Mouse (Mus musculus) lung, embryonic 16.5 days (tissue): ENCODE results near the gene Chst4. TPM values are rescaled to one million over a fixed set of nuclear protein-coding genes. Genes with fewer than 3 reads are reported as not detected.

Source experiments
- ATAC-seq: fragments of 200-750 bp; cut with Nextera tagmentation; 2 replicates; pipeline ENCODE4 v1.8.0; 2017; ENCODE audit warnings: low read depth, mild to moderate bottlenecking, moderate library complexity
- H3K27ac ChIP-seq: fragments of 300-500 bp; sonication (generic); 2 replicates; pipeline ENCODE4 v1.5.1; 2014; ENCODE audit warnings: mild to moderate bottlenecking, control low read depth, low read length
- H3K27me3 ChIP-seq: fragments of 300-500 bp; sonication (generic); 2 replicates; pipeline ENCODE4 v1.6.1; 2014; ENCODE audit warnings: low read depth, low read length, mixed read lengths; ENCODE audit not compliant: control insufficient read depth, insufficient read depth
- H3K36me3 ChIP-seq: fragments of 300-500 bp; sonication (generic); 2 replicates; pipeline ENCODE4 v1.6.1; 2014; ENCODE audit warnings: low read length; ENCODE audit not compliant: control insufficient read depth, insufficient read depth
- H3K4me1 ChIP-seq: fragments of 300-500 bp; sonication (generic); replicated peaks from 2 replicates; pipeline ENCODE4 v1.6.1; 2014; ENCODE audit warnings: low read length, mixed read lengths; ENCODE audit not compliant: control insufficient read depth, insufficient read depth
- H3K4me2 ChIP-seq: fragments of 300-500 bp; sonication (generic); 2 replicates; pipeline ENCODE4 v1.6.1; 2014; ENCODE audit warnings: low read depth, low read length, control low read depth
- H3K4me3 ChIP-seq: fragments of 300-500 bp; sonication (generic); 2 replicates; pipeline ENCODE4 v1.5.1; 2014; ENCODE audit warnings: mild to moderate bottlenecking, low read length, control low read depth
- H3K9ac ChIP-seq: fragments of 300-500 bp; sonication (generic); 2 replicates; pipeline ENCODE4 v1.6.1; 2014; ENCODE audit warnings: low read length, control low read depth
- H3K9me3 ChIP-seq: fragments of 300-500 bp; sonication (generic); 2 replicates; pipeline ENCODE4 v1.6.1; 2016; ENCODE audit warnings: low read length; ENCODE audit not compliant: control insufficient read depth
- WGBS: fragments of 180-500 bp; shearing (Covaris S2); extraction: QIAGEN DNeasy Blood & Tissue Kit; methylation state at CpG from one replicate; pipeline ENCODE4 v1.1.7; 2014; 5-methylcytosine and 5-hydroxymethylcytosine counted together
- polyA plus RNA-seq: library from polyadenylated mRNA; unstranded; fragments of >200 nt; fragmentation: Nextera tagmentation; extraction: Ambion mirVana; gene quantifications from 2 replicates; pipeline ENCODE4 v1.2.1, GENCODE M21; 2015

Chst4 gene
- polyA plus RNA-seq, 1 experiment from 2014 or later = 0.18 TPM

DNA sequence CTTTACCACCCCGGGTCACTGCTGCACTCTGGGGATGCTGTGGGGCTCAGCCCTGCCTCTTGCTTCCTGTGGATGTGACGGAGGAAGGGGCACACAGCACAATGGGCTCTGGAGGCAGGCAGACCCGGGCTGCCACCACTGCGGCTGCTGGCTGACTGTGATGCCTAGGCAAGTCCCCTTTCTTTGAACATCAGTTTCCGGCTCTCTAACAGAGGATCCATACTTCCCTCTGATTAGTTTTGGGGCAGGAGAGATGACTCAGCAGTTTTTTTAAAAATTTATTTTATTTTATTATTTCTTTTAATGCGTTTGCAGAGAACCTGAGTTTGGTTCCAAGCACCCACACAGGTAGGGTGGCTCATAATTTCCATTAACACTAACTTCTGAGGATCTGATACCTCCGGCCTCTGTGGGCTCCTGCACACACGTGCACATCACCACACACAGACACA, 30.5 kb downstream of the Chst4 start:
- Histone ChIP-seq H3K9ac (no peak overlapping the region), H3K9me3 (no peaks in the 10 kb centered on the region), H3K27ac (no peak overlapping the region), H3K27me3 (no peaks in the 10 kb centered on the region), H3K4me1 (no peaks in the 10 kb centered on the region), H3K4me3 (no peak overlapping the region), H3K36me3 (no peaks in the 10 kb centered on the region), H3K4me2 (no peak overlapping the region)
- WGBS = 67% methylated on average over 8 of the region's 8 CpGs
- ATAC-seq = no peak

DNA sequence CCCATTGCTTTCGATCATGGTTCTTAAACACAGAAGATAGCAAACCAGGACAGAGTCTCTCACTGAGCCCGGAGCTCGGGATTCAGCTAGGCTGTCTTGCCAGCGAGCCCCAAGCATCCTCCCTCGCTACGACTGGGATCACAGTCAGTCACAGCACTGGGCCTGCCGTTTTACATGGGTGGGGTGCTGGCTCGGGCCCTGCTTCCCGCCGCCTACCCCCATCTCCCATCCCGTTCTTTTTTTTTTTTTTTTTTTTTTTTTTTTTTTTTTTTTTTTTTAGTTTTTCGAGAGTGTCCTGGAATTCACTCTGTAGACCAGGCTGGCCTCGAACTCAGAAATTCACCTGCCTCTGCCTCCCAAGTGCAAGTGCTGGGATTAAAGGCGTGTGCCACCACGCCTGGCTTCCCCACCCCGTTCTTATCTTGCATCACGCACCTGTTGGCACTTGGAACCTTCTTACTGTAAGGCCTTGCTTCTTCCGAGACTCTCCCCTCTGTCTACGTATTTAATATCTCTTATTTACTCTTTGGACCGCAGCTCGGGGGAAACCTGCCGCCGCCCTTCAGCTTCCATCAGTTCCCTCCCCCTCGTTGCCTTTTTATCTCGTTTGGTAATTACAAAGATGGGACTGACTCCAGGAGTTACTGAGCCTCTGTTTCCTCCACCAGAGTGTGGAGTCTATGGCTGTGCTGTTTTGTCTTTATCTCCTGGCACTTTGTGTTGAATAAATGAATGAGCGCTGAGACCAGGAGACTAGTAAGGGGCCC, 31.1 kb downstream of the Chst4 start:
- no peaks in the 10 kb centered on the region for H3K9me3 ChIP-seq
- no peaks in the 10 kb centered on the region for H3K27me3 ChIP-seq
- H3K4me1 ChIP-seq = no peaks in the 10 kb centered on the region
- no peak overlapping the region for H3K9ac ChIP-seq
- no peaks in the 10 kb centered on the region for H3K36me3 ChIP-seq
- WGBS = 69% methylated on average over 26 of the region's 26 CpGs
- no peak overlapping the region for H3K4me3 ChIP-seq
- no peak overlapping the region for H3K4me2 ChIP-seq
- ATAC-seq = no peak
- H3K27ac ChIP-seq = no peak overlapping the region

DNA sequence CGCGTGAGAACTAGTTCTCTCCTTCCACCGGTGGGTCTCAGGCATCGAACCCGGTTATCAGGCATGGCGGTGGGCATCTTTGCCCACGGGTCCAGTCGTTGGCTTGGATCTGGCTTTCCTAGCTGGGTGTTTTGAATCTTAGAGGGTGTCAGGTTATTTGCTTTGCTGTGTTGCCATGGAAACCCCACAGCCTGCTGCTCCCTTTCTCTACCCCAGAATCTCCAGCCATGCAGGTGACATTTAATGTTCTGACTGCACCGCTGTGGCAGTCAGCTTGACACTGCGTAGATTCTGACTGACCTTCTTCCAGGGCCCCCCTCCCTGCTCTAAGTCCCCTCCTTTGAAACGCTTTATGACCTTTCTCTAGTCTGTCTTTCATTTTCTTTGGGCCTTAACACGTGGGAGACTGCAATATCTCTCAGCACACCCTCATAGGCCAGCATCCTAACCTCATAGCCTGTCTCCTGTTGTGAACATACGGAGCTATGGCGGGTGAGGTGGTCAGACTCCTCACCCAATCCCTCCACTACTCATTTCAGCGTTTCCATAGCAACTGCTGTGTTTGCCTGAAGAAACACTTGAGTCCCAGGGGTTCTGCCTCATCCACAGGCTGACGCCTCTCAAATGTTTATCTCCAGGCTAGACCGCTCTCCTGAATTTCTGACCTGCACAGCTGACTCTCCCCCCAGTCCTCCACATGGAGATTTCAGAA, 33.1 kb downstream of the Chst4 start:
- Histone ChIP-seq H3K9me3 (no peaks in the 10 kb centered on the region), H3K4me1 (no peaks in the 10 kb centered on the region), H3K4me2 (no peak overlapping the region), H3K27me3 (no peaks in the 10 kb centered on the region), H3K36me3 (no peaks in the 10 kb centered on the region), H3K4me3 (no peak overlapping the region), H3K9ac (no peak overlapping the region), H3K27ac (no peak overlapping the region)
- ATAC-seq = peak; percentile 23; the same call in 1 of the 2 replicates
- WGBS = 48% methylated on average over 17 of the region's 17 CpGs

DNA sequence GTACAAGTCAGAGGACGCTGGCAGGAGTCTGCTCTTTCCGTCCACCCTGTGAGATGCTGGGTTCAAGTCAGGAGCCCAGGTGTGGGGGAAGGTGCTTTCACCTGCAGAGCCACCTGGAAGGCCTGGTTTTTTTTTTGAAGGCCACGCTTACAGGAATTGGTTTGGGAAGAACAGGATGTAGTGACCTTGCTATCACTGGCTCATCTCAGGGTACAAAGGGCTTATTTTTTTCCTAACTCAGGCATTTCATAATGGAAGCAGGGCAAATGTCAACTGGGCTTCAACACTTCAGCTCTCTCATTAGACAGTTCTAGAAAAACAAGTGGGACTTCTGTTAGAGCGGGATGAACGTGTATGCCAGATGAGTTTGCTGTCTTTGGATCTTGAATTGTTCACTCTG, 35.2 kb downstream of the Chst4 start:
- Histone ChIP-seq H3K4me3 (no peak overlapping the region), H3K9me3 (no peaks in the 10 kb centered on the region), H3K27me3 (no peaks in the 10 kb centered on the region), H3K36me3 (no peaks in the 10 kb centered on the region), H3K4me2 (no peak overlapping the region), H3K9ac (no peak overlapping the region), H3K4me1 (no peaks in the 10 kb centered on the region), H3K27ac (no peak overlapping the region)
- 69% methylated on average over 5 of the region's 5 CpGs for WGBS
- ATAC-seq = no peak

DNA sequence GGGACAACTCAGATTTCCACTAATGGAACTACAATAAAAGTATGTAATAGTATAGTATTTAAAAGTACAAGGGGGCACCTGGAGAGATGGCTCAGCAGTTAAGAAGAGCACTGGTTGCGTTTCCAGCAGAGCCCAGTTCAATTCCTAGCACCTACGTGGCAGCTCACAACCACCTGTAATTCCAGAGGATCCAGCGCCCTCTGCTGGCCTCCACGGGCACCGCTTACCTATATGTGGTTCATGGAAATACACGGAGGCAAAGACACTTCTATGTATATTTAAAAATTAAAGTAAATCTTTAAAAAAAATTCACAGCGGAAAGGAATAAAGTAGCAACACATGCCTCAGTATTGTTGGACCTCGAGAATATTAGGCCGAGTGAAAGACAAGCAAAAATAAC, 36.6 kb downstream of the Chst4 start:
- H3K27me3 ChIP-seq = no peaks in the 10 kb centered on the region
- no peak overlapping the region for H3K4me2 ChIP-seq
- no peak overlapping the region for H3K27ac ChIP-seq
- no peak overlapping the region for H3K4me3 ChIP-seq
- H3K36me3 ChIP-seq = no peaks in the 10 kb centered on the region
- WGBS = 37% methylated on average over 9 of the region's 9 CpGs
- H3K9ac ChIP-seq = no peak overlapping the region
- ATAC-seq = no peak
- H3K9me3 ChIP-seq = no peaks in the 10 kb centered on the region
- no peaks in the 10 kb centered on the region for H3K4me1 ChIP-seq

DNA sequence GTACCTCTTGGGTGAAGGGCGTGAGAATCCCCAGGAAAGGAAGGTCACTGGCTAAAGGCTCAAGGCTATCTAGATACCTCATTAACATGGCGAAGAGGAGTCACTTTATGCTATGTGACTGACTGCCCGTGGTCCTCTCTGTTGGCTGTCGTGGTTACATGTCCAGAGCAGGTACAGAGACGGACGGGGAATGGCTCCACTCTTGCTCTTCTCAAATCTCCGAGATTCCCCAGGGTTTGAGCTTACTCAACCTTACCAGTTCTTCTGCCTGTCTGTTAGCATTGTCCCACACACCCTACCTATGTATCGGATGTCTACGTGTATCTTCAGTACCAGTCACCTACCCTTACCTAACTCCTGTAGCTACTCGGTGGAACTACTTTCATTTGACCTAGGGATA, 39.6 kb downstream of the Chst4 start:
- Histone ChIP-seq H3K4me2 (no peak overlapping the region), H3K4me1 (no peaks in the 10 kb centered on the region), H3K27me3 (no peaks in the 10 kb centered on the region), H3K4me3 (no peak overlapping the region), H3K9me3 (no peaks in the 10 kb centered on the region), H3K27ac (no peak overlapping the region), H3K9ac (no peak overlapping the region), H3K36me3 (no peaks in the 10 kb centered on the region)
- ATAC-seq = no peak
- WGBS = 77% methylated on average over 10 of the region's 10 CpGs

DNA sequence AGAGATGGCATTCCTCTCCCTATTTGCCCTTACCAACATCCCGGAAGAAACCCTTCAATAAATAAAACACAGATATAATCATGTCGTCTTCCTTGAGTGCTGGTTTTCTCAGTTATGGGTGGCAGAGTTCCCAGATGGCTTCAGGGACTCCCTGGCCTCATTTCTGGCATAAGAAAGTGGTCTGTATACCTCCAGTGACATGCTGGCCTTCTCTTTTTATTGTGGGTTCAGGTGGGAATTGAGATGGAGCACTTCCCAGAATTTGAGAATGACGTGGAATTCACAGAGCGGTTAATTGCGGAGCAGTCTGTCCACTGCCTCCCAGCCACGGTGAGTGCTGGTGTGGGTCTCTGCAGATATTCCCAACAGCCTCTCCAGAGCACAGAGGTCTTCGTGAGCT, 41.5 kb downstream of the Chst4 start:
- H3K4me1 ChIP-seq = no peaks in the 10 kb centered on the region
- 66% methylated on average over 7 of the region's 7 CpGs for WGBS

DNA sequence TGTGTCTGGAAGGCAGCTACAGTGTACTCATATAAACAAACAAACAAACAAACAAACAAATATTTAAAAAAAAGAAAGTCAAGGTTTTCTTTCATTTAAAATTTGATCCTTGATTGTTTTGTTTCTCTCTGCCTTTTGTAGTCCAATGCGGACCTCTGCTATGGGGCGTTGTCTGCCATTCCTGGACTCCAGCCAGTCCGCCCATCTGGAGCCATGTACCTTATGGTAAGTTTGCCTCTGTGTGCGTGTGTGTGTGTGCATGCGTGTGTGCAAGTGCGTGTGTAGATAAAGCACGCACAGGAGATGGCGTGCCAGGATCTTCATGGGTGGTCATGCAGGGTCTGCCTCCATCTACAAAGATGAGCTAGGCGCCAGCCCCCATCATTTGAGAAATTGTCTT, 42.2 kb downstream of the Chst4 start:
- no peak overlapping the region for H3K4me3 ChIP-seq
- H3K27ac ChIP-seq = no peak overlapping the region
- no peaks in the 10 kb centered on the region for H3K36me3 ChIP-seq
- ATAC-seq = no peak
- H3K9ac ChIP-seq = no peak overlapping the region
- H3K27me3 ChIP-seq = no peaks in the 10 kb centered on the region
- H3K4me1 ChIP-seq = no peaks in the 10 kb centered on the region
- no peaks in the 10 kb centered on the region for H3K9me3 ChIP-seq
- WGBS = 86% methylated on average over 9 of the region's 9 CpGs
- no peak overlapping the region for H3K4me2 ChIP-seq

More for the DNA sequence above, 41.5 kb downstream of the Chst4 start:
- Histone ChIP-seq H3K27me3 (no peaks in the 10 kb centered on the region), H3K4me2 (no peak overlapping the region), H3K9ac (no peak overlapping the region), H3K27ac (no peak overlapping the region), H3K9me3 (no peaks in the 10 kb centered on the region), H3K4me3 (no peak overlapping the region), H3K36me3 (no peaks in the 10 kb centered on the region)
- no peak for ATAC-seq

DNA sequence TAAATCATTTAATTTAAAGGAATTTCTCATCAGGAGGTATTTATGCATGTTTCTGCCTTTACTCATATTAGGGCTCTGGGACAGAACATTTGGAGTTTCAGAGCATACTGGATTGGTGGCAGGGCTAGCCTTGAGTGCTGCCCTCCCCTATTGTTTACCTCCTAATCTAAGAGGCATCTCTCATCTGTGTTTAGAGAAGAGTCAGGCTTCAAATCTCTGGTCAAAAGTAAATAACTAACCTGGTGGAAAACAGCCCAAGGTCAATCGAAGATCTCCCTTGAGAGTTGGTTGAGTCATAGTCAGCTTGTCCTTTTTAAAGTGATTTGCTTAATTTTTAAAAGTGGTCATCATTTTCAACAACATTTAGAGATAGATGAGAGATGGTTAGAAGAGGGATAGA, 46.6 kb downstream of the Chst4 start:
- Histone ChIP-seq H3K27ac (no peak overlapping the region), H3K36me3 (no peaks in the 10 kb centered on the region), H3K4me3 (no peak overlapping the region), H3K9ac (no peak overlapping the region), H3K4me2 (no peak overlapping the region), H3K9me3 (no peaks in the 10 kb centered on the region), H3K27me3 (no peaks in the 10 kb centered on the region), H3K4me1 (no peaks in the 10 kb centered on the region)
- ATAC-seq = no peak
- 61% methylated on average over 1 of the region's 1 CpGs for WGBS
